Mouse (Mus musculus) heart, embryonic 11.5 days (tissue): Measurements from ENCODE around the gene P2rx1. TPM values are rescaled to one million over a fixed set of nuclear protein-coding genes. Genes with fewer than 3 reads are reported as not detected.

Experiments used
- ATAC-seq: fragments of 200-750 bp; cut with Nextera tagmentation; replicated peaks from 2 replicates; pipeline ENCODE4 v1.8.0; 2017; ENCODE audit warnings: moderate library complexity; ENCODE audit not compliant: insufficient number of reproducible peaks, low FRiP score, low TSS enrichment
- H3K27ac ChIP-seq: fragments of 300-500 bp; sonication (generic); 2 replicates; pipeline ENCODE4 v1.5.1; 2014; ENCODE audit warnings: mild to moderate bottlenecking, low read depth, low read length
- H3K27me3 ChIP-seq: fragments of 300-500 bp; sonication (generic); 2 replicates; pipeline ENCODE4 v1.6.1; 2014; ENCODE audit warnings: mild to moderate bottlenecking, low read length, mixed read lengths; ENCODE audit not compliant: control insufficient read depth, insufficient read depth
- H3K36me3 ChIP-seq: fragments of 300-500 bp; sonication (generic); 2 replicates; pipeline ENCODE4 v1.6.1; 2014; ENCODE audit warnings: mild to moderate bottlenecking, low read length, moderate library complexity, mixed read lengths; ENCODE audit not compliant: control insufficient read depth, insufficient read depth
- H3K4me1 ChIP-seq: fragments of 300-500 bp; sonication (generic); 2 replicates; pipeline ENCODE4 v1.6.1; 2014; ENCODE audit warnings: low read length; ENCODE audit not compliant: control insufficient read depth, insufficient read depth
- H3K4me2 ChIP-seq: fragments of 300-500 bp; sonication (generic); 2 replicates; pipeline ENCODE4 v1.6.1; 2014; ENCODE audit warnings: mild to moderate bottlenecking, moderate library complexity
- H3K4me3 ChIP-seq: fragments of 300-500 bp; sonication (generic); 2 replicates; pipeline ENCODE4 v1.5.1; 2014; ENCODE audit warnings: low read depth, low read length
- H3K9ac ChIP-seq: fragments of 300-500 bp; sonication (generic); 2 replicates; pipeline ENCODE4 v1.6.1; 2014; ENCODE audit warnings: mild to moderate bottlenecking, low read depth, low read length, moderate library complexity
- H3K9me3 ChIP-seq: fragments of 300-500 bp; sonication (generic); replicated peaks from 2 replicates; pipeline ENCODE4 v1.6.1; 2016; ENCODE audit warnings: low read length; ENCODE audit not compliant: control insufficient read depth
- WGBS: fragments of 180-500 bp; shearing (Covaris S2); extraction: QIAGEN DNeasy Blood & Tissue Kit; methylation state at CpG from one replicate; pipeline ENCODE4 v1.1.7; 2014; ENCODE audit not compliant: insufficient replicate concordance; 5-methylcytosine and 5-hydroxymethylcytosine counted together
- polyA plus RNA-seq: library from polyadenylated mRNA; unstranded; fragments of >200 nt; fragmentation: Nextera tagmentation; extraction: Ambion mirVana; gene quantifications from 2 replicates; pipeline ENCODE4 v1.2.1, GENCODE M21; 2014

Gene P2rx1
- polyA plus RNA-seq, 1 experiment from 2014 or later = 2.9 TPM

- Histone ChIP-seq H3K4me2 (no peak overlapping the region), H3K27me3 (no peaks in the 10 kb centered on the region), H3K9ac (no peak overlapping the region), H3K36me3 (no peaks in the 10 kb centered on the region), H3K4me3 (no peak overlapping the region), H3K27ac (no peak overlapping the region), H3K4me1 (peaks cover 14% of the 10 kb centered on the region; the same call in 1 of the 2 replicates), H3K9me3 (no peaks in the 10 kb centered on the region)
- no peak for ATAC-seq
- 53% methylated on average over 9 of the region's 9 CpGs for WGBS
Observed at GRCm38 (mm10) chr11:73039102-73039799, 40.3 kb downstream of the P2rx1 start.

DNA sequence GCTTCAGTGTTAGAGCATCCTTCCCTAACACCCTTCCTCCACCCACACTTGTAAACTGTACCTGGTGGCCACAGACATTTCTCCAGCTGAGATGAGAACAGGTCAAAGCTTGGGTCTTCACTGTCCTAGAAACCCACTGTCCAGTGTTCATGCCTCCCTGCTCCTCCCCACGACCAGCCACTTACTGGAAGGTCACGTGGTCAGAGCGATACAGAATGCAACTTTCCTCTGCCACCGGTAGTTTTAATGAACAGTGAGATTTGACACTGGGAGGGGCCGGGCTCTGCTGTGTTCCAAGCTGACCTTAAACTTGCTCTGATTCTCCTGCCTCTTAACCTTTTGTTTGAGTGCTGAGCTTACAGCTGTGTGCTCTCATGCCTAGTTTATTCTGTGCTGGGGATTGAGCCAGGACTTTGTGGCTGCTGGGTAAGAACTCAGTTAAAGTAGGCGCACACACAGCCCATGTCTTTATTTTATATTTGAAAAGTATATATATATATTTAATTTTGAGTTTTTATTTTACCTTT lies 45.4 kb downstream of the P2rx1 start:
- no peak for ATAC-seq
- Histone ChIP-seq H3K36me3 (no peaks in the 10 kb centered on the region), H3K9me3 (no peaks in the 10 kb centered on the region), H3K9ac (no peak overlapping the region), H3K27me3 (no peaks in the 10 kb centered on the region), H3K4me3 (no peak overlapping the region), H3K4me1 (peaks cover 15% of the 10 kb centered on the region), H3K4me2 (no peak overlapping the region), H3K27ac (no peak overlapping the region)
- 52% methylated on average over 6 of the region's 6 CpGs for WGBS

- H3K27ac ChIP-seq = no peak overlapping the region
- no peak overlapping the region for H3K4me2 ChIP-seq
- WGBS = 58% methylated on average over 4 of the region's 4 CpGs
- no peak for ATAC-seq
- H3K9ac ChIP-seq = no peak overlapping the region
- H3K27me3 ChIP-seq = no peaks in the 10 kb centered on the region
- no peak overlapping the region for H3K4me3 ChIP-seq
- H3K4me1 ChIP-seq = peaks cover 19% of the 10 kb centered on the region
- H3K36me3 ChIP-seq = no peaks in the 10 kb centered on the region; the same call in 1 of the 2 replicates
- H3K9me3 ChIP-seq = no peaks in the 10 kb centered on the region
Observed at GRCm38 (mm10) chr11:73044789-73045188, 45.9 kb downstream of the P2rx1 start.

DNA sequence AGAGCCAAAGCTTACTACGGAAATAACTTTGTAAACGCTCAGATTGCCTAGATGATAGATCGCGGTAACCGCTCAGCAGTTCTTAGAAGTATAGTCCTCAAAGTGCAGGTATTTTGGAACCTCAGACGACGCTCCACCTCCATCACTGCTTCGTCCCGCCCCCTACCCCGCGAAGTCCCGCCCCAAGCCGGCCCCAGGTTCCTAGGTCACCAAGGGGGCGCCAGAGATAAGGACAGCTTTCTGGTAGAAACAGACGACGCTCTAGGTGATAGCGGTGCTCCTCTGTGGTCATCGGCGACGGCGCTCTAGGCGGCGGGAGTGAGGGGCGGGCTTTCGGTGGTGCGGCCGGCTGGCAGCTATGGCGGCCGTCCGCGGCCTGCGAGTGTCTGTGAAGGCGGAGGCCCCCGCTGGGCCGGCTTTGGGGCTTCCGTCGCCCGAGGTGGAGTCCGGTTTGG lies 48.7 kb downstream of the P2rx1 start, which contains the start of gene Ncbp3:
TSS of gene Ncbp3 (plus strand) at position 242 of the 455 bp plus-strand sequence.
- Histone ChIP-seq H3K4me3 (peak within 1 kb of the TSS; percentile 58), H3K27me3 (no peaks in the 10 kb centered on the region), H3K27ac (peak within 1 kb of the TSS; percentile 73), H3K9ac (peak within 1 kb of the TSS; percentile 82), H3K36me3 (peaks cover 5% of the 10 kb centered on the region; the same call in 1 of the 2 replicates), H3K4me1 (peaks cover 22% of the 10 kb centered on the region), H3K4me2 (peak within 1 kb of the TSS; percentile 88), H3K9me3 (no peaks in the 10 kb centered on the region)
- peak; percentile 90 for ATAC-seq
- 1% methylated on average over 39 of the region's 39 CpGs for WGBS

GRCm38 (mm10) chr11:73048030-73048876 lies 49.4 kb downstream of the P2rx1 start:
- H3K36me3 ChIP-seq = peaks cover 5% of the 10 kb centered on the region; the same call in 1 of the 2 replicates
- H3K9ac ChIP-seq = peak overlapping the region; percentile 82
- H3K4me3 ChIP-seq = peak overlapping the region; percentile 58
- peaks cover 24% of the 10 kb centered on the region for H3K4me1 ChIP-seq
- H3K9me3 ChIP-seq = no peaks in the 10 kb centered on the region
- peak overlapping the region; percentile 88 for H3K4me2 ChIP-seq
- 1% methylated on average over 55 of the region's 55 CpGs for WGBS
- H3K27me3 ChIP-seq = no peaks in the 10 kb centered on the region
- peak overlapping the region; percentile 73 for H3K27ac ChIP-seq
- ATAC-seq = peak; percentile 53; the same call in 1 of the 2 replicates

GRCm38 (mm10) chr11:73049335-73049734 lies 50.4 kb downstream of the P2rx1 start:
- peaks cover 9% of the 10 kb centered on the region for H3K36me3 ChIP-seq
- H3K27me3 ChIP-seq = no peaks in the 10 kb centered on the region
- peak overlapping the region; percentile 58; the same call in 1 of the 2 replicates for H3K4me3 ChIP-seq
- peak overlapping the region; percentile 22; the same call in 1 of the 2 replicates for H3K27ac ChIP-seq
- H3K4me1 ChIP-seq = peaks cover 22% of the 10 kb centered on the region
- H3K9me3 ChIP-seq = no peaks in the 10 kb centered on the region
- H3K4me2 ChIP-seq = peak overlapping the region; percentile 88
- H3K9ac ChIP-seq = 0 out of 2 replicates have a peak overlapping the region, but pooled peaks have one; percentile 34
- ATAC-seq = no peak
- WGBS = 8% methylated on average over 4 of the region's 4 CpGs

DNA sequence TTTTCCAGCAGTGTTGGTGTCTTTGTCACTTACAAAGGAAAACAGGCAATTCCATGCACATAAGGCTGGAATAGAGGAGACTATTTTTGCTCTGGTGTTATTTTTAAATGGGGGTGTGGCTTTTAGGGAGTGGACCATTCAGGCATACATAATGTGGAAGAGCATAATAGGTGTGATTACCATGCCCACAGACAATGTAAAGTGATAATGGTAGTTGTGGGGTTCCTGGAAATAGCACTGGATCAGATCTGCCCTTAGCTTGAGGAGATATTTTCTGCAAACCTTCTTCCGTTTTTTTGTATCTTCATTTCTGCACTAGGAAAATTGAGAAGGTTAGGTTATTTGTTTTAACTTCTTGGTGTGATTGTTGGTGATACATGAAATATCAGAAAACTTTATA lies 53.9 kb downstream of the P2rx1 start:
- no peak overlapping the region for H3K27ac ChIP-seq
- ATAC-seq = no peak
- peaks cover 21% of the 10 kb centered on the region for H3K36me3 ChIP-seq
- H3K9me3 ChIP-seq = no peaks in the 10 kb centered on the region
- H3K4me3 ChIP-seq = no peak overlapping the region
- H3K4me1 ChIP-seq = peaks cover 21% of the 10 kb centered on the region
- no peaks in the 10 kb centered on the region for H3K27me3 ChIP-seq
- whole genome bisulfite sequencing = 85% methylated on average over 1 of the region's 1 CpGs
- H3K9ac ChIP-seq = no peak overlapping the region
- H3K4me2 ChIP-seq = no peak overlapping the region

DNA sequence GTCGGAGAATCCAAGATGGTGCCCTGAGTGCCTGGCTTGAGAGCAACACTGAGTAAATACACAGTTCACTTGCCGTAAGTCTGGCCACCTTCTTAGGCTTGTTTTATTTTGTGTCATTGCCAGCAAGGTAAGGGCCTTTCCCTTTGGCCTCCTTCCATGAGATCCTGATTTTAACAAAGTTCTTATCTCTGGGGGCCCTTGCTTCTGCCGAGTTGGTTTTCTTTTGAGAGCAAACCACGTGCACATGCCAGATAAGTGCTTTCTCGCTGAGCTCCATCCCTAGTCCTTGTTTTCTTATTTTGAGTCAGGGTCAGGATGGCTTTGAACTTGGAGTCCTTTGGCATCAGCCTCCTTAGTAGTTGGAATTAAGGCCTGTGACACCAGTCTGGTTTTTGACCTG lies 58.8 kb downstream of the P2rx1 start:
- no peaks in the 10 kb centered on the region for H3K27me3 ChIP-seq
- no peaks in the 10 kb centered on the region for H3K9me3 ChIP-seq
- H3K4me2 ChIP-seq = no peak overlapping the region; the same call in 1 of the 2 replicates
- 57% methylated on average over 5 of the region's 5 CpGs for WGBS
- no peak overlapping the region for H3K4me3 ChIP-seq
- peaks cover 4% of the 10 kb centered on the region; the same call in 1 of the 2 replicates for H3K4me1 ChIP-seq
- H3K27ac ChIP-seq = no peak overlapping the region
- no peak for ATAC-seq
- H3K9ac ChIP-seq = no peak overlapping the region
- peaks cover 18% of the 10 kb centered on the region for H3K36me3 ChIP-seq
